Mouse (Mus musculus): ENCODE results near the gene Ugt8a. TPM values are rescaled to one million over a fixed set of nuclear protein-coding genes. Genes with fewer than 3 reads are reported as not detected.

Gene Ugt8a
- polyA plus RNA-seq, 1 experiment from 2014 or later: 3.7 TPM

DNA sequence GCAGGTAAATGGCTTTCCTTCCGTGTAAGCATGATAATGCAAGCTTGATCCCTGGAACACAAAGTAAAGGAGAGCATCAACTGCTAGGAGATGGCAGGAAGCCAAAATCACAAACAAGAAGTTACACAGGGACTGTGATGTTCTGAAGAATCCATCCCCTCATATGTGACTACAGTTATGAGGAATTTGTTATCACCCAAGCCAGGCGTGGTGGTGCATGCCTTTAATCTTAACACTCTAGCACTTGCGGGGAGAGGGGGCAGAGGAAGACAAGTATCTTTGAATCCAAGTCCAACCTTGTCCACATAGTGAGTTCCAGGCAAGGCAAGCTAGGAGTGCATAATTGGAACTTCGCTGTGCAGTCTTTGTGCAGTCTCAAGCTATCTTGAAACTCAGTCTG lies 110.4 kb downstream of the Ugt8a start:
- Histone ChIP-seq H3K27ac (no peak overlapping the region), H3K4me1 (no peaks in the 10 kb centered on the region), H3K4me3 (no peak overlapping the region), H3K36me3 (no peaks in the 10 kb centered on the region), H3K9ac (no peak overlapping the region), H3K27me3 (no peaks in the 10 kb centered on the region), H3K4me2 (replicated peaks) (no peak overlapping the region), H3K9me3 (replicated peaks) (no peaks in the 10 kb centered on the region)
- no peak for ATAC-seq (ENCODE audit: low FRiP score)
- WGBS: 83% methylated on average over 4 of the region's 4 CpGs

DNA sequence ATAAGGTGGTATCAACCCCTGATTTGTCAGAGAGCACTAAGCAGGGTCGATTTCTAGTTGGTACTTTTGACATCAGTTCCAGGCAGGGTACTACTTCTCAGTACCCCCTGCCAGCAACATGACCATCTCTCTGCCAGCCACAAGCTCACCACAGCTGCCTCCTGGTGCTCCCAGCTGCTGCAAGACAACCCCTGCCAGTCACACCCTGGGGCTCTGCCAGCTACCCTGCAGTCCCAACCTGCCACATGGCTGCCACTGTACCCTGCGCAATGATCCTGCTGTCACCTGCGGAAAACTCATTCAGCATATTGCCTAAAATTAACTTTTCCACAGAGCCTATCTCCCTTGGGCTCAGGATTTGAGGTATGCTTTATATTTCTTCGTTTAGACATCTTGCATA lies 111.2 kb downstream of the Ugt8a start:
- ATAC-seq (ENCODE audit: low FRiP score): no peak
- no peak overlapping the region for H3K27ac ChIP-seq
- no peak overlapping the region for H3K9ac ChIP-seq
- WGBS: 77% methylated on average over 4 of the region's 4 CpGs
- H3K4me1 ChIP-seq: no peaks in the 10 kb centered on the region
- no peak overlapping the region for H3K4me3 ChIP-seq
- H3K4me2 ChIP-seq (replicated peaks): no peak overlapping the region
- no peaks in the 10 kb centered on the region for H3K9me3 ChIP-seq (replicated peaks)
- H3K36me3 ChIP-seq: no peaks in the 10 kb centered on the region
- no peaks in the 10 kb centered on the region for H3K27me3 ChIP-seq

DNA sequence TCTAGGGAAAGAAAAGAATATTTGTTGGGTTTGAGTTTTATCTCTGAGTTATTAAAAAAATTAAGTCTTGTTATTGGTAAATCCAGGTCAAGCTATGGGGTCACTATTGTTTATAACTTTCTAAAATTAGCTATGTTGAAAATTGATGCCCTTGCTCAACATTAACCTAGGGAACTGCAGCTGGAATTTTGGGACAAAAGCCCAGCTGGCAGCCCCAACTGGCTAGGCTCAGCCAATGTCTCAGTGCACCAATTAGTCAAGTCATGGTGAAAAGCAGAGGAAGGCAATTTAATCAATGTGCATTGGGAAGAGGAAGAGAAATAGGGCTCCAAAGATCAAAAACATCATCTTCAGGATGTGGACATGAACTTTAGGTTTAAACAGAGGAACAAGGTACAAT lies 118.7 kb downstream of the Ugt8a start:
- Histone ChIP-seq H3K9ac (no peak overlapping the region), H3K4me2 (replicated peaks) (no peak overlapping the region), H3K9me3 (replicated peaks) (no peaks in the 10 kb centered on the region), H3K4me3 (no peak overlapping the region), H3K27ac (no peak overlapping the region), H3K4me1 (no peaks in the 10 kb centered on the region), H3K36me3 (no peaks in the 10 kb centered on the region), H3K27me3 (no peaks in the 10 kb centered on the region)
- ATAC-seq (ENCODE audit: low FRiP score): no peak

Data from hindbrain, embryonic 12.5 days (tissue).